Mouse (Mus musculus): Measurements from ENCODE around the gene Btbd8.

Btbd8 gene

DNA sequence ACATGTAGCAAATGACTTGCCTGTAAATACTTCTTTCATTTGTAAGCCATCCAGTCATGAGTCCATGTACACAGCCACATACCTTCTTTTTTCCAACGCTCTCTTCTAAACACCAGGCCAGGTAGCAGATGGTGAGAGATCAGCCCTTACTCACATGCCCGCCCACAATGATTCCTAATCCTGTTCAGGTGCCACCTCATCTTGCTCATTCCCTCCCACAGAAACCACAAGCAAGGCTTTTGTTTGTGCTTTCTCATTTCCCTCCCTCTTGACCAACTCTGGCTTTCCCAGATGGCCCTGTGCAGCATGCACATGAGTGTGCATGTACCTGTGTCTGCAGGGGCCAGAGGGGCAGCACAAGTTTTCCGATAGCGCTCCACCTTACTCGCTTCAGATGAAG, 12.5 kb downstream of the Btbd8 start:
- no peak for DNase-seq

DNA sequence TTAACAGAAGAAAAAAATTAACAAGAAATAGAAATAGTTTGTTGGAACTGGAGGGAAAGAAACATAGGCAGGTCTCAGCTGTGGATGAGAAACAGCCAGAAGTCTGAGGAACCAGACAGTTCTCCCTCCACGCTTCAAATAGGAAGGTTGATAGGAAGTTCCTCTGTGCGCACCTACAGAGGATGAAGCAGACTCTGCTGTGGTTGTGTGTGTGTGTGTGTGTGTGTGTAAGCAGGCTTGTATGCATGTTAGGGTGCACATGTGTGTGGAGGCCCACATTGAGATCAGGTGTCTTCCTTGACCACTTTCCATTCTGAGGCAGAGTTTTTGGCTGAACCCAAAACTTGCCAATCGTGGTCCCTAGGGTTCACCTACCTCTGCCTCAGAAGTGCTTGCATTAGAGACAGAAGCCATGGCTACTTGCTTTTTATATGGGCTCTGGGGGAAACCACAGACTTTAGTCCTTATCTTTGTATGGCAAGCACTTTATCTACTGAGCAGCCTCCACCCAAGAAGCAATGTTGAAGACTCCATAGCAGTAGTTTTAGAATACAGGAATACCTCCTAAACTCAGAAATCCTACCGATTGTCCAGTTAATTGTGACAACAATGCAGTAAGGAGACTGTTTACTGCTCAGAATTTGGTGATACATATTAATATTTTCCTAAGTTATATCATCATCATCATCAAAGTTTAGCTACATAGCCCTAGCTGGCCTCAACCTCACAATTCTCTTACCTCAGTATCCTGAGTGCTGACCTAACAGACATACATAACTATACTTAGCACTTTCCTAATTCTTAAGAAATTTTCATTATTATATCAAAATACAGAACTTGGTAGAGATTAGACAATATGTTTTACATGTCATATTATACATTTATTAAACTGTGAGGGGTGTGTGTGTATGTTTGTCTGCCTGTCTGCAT, 24.6 kb downstream of the Btbd8 start:
- no peak for DNase-seq

DNA sequence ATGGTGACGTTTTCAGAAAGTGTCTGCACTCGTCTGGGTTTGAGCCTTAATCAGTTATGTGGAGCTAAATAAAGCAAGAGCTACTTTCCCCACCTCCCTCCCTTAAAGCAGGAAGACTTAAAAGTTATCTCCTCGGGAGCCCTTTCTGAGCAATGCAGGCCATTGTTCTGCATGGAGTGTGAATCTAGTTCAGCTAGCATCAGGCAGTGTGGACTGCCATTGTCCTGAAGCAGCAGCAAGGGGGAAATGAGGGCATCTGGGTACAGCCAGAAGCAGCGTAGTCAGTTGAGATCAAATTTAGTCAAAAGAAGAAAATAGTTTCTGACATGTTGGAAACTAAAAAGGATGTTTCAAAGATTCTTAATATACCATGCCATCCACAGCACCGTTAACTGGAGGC, 28.7 kb downstream of the Btbd8 start:
- DNase-seq = peak; percentile 12

DNA sequence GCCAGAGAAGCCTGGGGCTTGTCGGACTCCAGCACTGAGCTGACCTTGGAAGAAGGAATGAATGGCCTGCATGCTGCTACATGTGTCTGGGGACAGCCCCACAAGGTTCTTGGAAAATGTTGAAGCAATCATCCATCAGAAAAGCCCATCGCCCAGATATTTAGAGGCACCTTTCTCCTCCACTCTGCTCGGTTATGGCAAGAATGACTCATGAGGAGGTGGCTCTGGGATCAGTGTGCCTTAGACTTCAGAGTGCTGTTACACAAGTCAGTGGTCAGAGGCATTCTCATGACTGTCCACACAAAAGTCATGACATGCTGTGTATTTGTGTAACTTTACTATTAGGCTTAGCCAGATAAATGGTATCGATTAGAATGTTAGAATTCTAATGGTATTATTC, 29.3 kb downstream of the Btbd8 start:
- no peak for DNase-seq

GRCm38 (mm10) chr5:107470600-107471329, 33.0 kb downstream of the Btbd8 start:
- no peak for DNase-seq

- DNase-seq = no peak
Observed at GRCm38 (mm10) chr5:107480194-107480593, 42.4 kb downstream of the Btbd8 start.

DNA sequence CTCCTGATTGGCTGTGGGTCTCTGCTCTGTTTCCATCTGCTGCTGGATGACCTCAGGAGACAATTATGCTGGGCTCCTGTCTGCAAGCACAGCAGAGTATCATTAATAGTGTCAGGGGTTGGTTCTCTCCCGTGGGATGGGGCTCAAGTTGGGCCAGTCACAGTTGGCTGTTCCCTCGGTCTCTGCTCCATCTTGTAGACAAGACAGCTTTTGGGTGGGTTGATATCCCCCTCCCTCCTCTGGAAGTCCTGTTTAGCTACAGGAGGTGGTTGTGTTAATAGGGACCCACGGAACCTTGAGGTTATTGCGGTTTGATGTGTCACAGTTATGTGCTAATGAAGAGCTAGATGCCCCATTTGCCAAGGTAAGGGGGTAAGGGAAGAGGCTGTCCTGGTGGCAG, 51.2 kb downstream of the Btbd8 start:
- no peak for DNase-seq

DNA sequence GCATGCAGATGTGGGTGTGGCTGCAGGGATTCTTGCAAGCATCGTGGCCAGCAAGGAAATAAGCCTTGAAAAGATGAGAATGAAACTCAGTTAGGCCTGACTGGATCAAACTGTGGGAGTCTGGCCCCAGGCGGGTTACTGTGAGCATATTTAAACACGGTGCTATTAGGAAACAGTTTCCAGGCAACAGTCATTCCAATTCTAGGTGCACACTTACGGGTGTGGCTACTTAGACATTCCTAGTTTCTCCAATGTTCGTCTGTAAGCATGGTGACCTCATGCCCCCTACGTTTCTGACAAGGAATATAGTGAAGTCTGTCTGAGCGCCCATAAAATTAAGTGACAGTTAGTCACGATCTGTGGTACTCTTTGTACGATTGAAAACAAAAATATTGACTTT, 53.2 kb downstream of the Btbd8 start:
- DNase-seq = no peak

GRCm38 (mm10) chr5:107492471-107492870, 54.7 kb downstream of the Btbd8 start:
- DNase-seq = no peak

- no peak for DNase-seq
Observed at GRCm38 (mm10) chr5:107494759-107495158, 57.0 kb downstream of the Btbd8 start.

DNA sequence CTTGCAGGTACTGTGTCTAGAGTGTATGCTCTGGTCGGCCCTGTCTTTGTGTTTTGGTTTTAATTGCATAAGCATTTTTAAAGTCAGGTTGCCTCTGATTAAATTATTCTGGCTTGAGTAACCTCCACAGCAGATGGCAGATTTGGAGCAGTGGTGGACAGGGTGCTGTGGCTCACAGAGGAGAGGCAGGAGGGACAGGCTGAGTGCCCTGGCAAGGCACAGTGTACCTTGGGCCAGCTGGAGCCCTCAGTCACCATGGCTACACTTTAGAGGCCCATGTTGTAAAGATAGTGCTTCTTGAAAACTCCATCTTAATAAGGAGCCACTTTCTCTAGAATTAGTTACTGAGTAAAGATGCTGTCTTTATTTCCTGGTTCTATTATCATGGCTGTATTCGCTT, 58.2 kb downstream of the Btbd8 start:
- no peak for DNase-seq

- DNase-seq = peak; percentile 53
Observed at GRCm38 (mm10) chr5:107497519-107498501, 60.0 kb downstream of the Btbd8 start.

- no peak for DNase-seq
Observed at GRCm38 (mm10) chr5:107498806-107499310, 61.1 kb downstream of the Btbd8 start.

DNA sequence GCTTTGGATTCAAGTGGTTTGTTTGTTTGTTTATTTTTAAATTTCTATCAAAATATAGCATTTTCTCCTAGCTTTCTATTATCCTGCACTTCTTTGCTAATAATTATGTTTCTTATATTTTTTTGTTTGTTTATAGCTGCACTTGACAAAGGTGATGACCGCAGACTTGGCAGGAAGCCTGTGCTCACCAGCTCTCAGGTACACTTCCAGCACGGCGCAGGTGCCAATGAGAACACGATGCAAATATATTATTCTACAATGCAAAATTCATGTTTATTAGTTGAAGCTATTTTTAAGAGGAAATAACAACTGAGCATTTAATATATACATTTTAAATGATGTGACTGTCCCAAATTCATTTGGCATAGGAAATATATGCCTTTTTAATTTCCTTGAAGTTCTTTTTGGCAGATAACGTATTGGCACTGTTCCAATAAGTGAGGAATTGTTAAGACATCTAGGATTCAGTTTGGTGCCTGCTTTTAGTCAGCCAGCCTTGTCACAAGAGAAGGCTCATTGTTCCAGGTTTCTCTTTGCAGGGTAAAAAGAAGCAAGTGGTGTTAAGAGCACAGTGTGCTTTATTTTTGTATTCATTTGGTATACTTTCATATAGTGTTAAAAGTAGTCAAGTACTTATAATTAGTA, 62.2 kb downstream of the Btbd8 start:
- no peak for DNase-seq

DNA sequence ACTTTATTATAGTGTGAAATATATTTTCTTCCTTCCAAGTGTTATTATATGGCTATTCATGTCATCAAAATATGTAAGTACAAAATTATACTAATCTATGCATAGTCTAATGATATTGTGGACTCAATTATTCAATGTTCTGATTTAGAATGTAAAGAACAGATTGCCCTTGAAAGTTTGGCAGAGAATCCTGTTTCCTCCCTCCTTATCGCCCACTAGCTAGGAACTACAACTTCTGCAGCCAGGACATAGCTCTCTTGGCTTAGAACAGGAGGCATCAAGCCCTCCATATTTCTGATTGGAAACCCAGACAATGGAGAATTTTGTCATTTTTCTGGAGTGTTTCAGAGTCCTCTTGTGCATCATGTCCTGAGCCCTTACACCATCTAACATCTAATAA, 62.9 kb downstream of the Btbd8 start:
- no peak for DNase-seq

GRCm38 (mm10) chr5:107507321-107507720, 69.5 kb downstream of the Btbd8 start, which contains the start of gene Gm42669:
Gm42669 (plus strand) TSS chr5:107507621.
- no peak for DNase-seq

DNA sequence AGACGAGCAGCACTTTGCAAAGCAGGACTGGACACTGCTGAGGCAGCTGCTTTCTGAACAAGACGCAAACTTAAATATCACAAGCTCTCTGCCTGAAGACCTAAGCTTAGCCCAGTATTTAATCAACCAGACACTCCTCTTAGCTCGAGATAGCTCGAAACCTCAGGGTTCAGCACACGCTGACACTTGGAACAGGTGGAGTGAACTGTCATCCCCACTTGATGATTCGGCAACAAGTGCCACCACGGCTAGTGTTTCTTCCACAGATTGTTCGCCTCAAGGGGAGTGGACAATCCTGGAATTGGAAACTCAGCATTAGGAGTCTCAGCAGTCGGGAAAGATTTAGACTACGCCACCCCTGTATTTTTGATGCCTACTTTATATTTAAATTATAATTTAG, 72.7 kb downstream of the Btbd8 start:
- no peak for DNase-seq

DNA sequence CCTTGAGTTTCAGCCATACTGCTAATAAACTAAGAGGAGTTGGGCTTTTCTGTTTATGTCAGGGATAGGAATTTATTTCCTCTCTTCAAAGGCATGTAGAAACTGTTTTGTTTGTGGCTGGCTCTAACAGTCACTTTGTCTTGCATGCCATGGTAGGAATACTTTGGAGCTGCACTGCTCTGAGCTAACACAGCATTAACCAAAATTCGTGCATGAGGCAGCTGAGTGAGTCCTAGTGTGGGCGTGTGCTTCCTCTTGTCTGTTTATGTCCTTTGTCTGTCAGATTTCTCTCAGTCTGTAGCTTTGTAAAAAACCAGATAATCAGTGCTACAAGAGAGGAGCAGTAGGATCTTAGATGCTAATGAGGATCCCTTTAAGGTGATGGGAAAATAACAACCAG, 73.5 kb downstream of the Btbd8 start:
- DNase-seq = no peak

DNA sequence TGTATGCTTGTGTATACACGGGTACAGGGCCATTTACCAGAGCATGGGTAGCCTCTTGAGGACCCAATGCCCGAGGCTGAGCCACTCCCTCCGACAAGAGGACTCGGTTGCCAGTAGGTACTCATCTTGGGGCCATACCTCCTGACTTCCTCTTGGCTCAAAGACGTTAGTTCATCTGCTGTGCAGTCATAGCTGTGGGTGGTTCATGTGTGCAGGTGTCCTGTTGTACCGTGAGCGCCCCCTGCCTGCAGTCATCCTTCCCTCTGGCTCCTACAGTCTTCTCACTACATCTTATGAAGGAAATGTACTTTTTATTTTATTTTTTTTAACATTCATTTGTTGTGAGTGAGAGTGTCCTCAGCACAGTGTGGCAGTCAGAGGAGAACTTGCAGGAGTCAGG, 75.8 kb downstream of the Btbd8 start:
- DNase-seq = peak; percentile 63

DNA sequence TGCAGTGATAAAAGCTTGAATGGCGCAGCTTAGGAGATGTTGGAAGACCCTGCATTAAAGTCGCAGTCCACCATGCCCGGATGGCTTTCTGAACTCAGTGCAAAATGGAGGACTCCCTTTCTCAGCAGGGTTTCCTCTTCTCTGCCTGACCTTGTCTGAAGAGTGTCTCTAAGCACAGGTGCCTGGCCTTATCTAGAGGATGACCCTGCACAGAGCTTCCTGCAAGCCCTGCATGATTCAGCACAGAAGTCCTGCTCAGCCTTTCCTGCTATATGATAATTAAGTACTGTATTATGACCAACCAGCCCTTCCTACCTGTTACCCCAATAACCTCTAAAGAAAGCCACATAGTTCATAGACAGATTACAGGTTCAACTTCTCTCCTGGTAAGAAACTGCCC, 77.7 kb downstream of the Btbd8 start:
- DNase-seq = no peak

- DNase-seq = no peak
Observed at GRCm38 (mm10) chr5:107516087-107516486, 78.3 kb downstream of the Btbd8 start.

GRCm38 (mm10) chr5:107518602-107519001, 80.8 kb downstream of the Btbd8 start:
- DNase-seq = no peak
